Mouse (Mus musculus) embryonic fibroblast, embryonic 13.5 days (primary cell): ENCODE data around the gene Pla2g4e. TPM values are rescaled to one million over a fixed set of nuclear protein-coding genes. Genes with fewer than 3 reads are reported as not detected.

Experiments used
- H3K27ac ChIP-seq: 2 replicates; pipeline ENCODE4 v1.5.1; 2012; ENCODE audit warnings: low read length, control low read depth, inconsistent platforms; ENCODE audit not compliant: insufficient read depth
- H3K4me1 ChIP-seq: 2 replicates; pipeline ENCODE4 v1.6.1; 2011; ENCODE audit warnings: low read length; ENCODE audit not compliant: control insufficient read depth, insufficient read depth
- H3K4me3 ChIP-seq: 2 replicates; pipeline ENCODE4 v1.5.1; 2011; ENCODE audit warnings: mild to moderate bottlenecking, control low read depth, low read length; ENCODE audit not compliant: insufficient read depth
- CTCF ChIP-seq: IDR thresholded peaks from 2 replicates; pipeline ENCODE4 v1.5.1; 2011; ENCODE audit warnings: mild to moderate bottlenecking, control low read depth, low read length, moderate library complexity, borderline replicate concordance; ENCODE audit not compliant: insufficient read depth
- POLR2A ChIP-seq: IDR thresholded peaks from 2 replicates; pipeline ENCODE4 v1.6.1; 2011; ENCODE audit warnings: low read depth, mild to moderate bottlenecking, control low read depth, low read length, moderate library complexity
- polyA plus RNA-seq: library from polyadenylated mRNA; stranded (reverse); fragments of >200 nt; gene quantifications from 2 replicates; pipeline ENCODE4 v1.2.4, GENCODE M21; 2011; ENCODE audit warnings: low read depth; ENCODE audit not compliant: missing spikeins, insufficient read length

The Pla2g4e gene
- polyA plus RNA-seq, 1 experiment, result not detected

DNA sequence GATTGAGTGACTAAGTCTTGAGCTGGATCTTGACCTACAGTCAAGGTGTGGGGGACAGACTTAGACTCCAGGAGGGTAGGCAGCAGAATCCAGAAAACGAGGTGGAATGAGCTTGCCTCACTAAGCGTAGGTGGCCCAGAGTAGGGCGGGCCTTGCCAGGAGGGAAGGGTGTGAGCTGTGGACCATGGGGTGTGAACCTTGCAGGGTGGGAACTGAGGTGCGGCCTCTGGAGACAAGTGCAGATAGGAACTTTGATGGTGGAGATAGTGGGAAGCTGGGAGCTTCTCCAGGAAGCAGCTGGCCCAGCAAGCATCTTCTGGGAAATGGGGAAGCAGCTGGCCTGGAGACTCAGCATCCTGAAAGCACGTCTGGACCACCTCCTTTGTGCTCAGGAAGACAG lies 7.4 kb downstream of the Pla2g4e start:
- Histone ChIP-seq H3K27ac (no peak overlapping the region), H3K4me1 (no peaks in the 10 kb centered on the region), H3K4me3 (no peak overlapping the region)
- TF ChIP-seq POLR2A, result no peak
- TF ChIP-seq CTCF, result no peak

DNA sequence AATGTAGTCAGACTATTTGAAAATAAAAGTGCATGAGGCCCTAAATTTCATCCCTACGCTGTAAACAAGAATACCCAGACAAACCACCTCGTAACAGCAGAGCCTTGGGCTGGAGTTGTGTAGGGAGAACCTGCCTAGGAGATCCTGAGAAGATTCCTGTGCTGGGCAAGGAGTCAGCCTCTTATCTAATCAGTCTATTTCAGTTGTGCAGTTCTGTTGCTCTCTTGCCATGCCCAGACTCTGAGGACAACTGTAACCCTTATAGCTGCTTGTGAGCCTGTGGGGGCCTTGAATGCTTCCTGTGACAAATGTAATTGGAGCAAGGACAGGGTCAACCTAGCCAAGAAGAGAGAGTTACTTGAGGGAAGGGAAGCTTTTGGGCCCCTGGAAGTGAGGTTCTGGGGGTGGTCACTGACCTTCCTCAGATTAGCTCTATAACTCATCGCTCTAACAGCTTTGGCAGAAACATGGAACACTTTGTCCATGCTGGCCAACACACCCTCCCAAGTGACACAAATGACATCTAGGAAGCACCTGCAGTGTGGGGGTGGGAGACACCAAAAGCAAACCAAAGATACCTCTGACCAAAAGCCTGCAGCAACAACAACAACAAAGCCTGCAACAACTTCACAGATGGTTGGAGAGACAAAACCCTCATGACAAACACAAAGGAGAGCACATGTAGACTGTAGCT lies 9.0 kb downstream of the Pla2g4e start:
- no peak overlapping the region for H3K27ac ChIP-seq
- no peaks in the 10 kb centered on the region for H3K4me1 ChIP-seq
- H3K4me3 ChIP-seq, result no peak overlapping the region
- TF ChIP-seq CTCF (no peak), POLR2A (no peak)

DNA sequence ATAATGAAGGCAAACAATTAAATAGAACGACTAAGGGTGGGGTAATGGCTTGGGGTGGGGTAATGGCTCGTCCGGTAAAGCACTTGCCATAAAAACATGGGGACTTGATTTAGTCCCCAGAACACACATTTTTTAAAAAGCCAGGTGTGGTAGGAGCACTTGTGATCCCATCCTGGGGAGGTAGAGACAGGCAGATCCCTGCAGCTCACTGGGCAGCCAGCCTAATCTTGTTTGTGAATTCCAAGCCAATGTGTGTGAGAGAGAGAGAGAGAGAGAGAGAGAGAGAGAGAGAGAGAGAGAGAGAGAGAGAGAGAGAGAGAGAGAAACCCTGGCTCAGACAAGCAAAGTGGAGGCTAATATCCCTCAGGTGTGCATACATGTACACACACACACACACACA lies 9.8 kb downstream of the Pla2g4e start:
- Histone ChIP-seq H3K4me3 (no peak overlapping the region), H3K27ac (no peak overlapping the region), H3K4me1 (no peaks in the 10 kb centered on the region)
- TF ChIP-seq POLR2A (no peak), CTCF (no peak)

DNA sequence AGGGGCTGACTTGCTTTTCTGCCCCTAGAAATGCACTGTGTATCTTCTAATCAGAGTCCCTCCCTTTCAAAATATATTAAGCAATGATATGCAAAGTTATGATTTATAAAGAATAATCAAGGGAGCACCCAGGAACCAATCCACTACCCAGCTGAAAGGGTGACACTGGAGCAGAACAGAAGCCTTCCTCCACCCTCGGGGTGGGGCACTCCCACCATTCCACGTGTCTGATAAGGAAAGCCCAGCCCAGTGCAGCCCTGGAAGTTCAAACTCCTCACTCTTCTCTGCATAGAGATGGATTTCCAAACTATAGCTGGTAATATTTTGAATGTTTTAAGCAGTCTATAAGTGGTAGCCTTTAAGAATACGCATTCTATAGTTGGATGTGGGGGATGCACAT lies 13.5 kb downstream of the Pla2g4e start:
- TF ChIP-seq CTCF, result no peak
- no peak for TF ChIP-seq POLR2A
- no peak overlapping the region for H3K4me3 ChIP-seq
- H3K4me1 ChIP-seq, result no peaks in the 10 kb centered on the region
- no peak overlapping the region for H3K27ac ChIP-seq

DNA sequence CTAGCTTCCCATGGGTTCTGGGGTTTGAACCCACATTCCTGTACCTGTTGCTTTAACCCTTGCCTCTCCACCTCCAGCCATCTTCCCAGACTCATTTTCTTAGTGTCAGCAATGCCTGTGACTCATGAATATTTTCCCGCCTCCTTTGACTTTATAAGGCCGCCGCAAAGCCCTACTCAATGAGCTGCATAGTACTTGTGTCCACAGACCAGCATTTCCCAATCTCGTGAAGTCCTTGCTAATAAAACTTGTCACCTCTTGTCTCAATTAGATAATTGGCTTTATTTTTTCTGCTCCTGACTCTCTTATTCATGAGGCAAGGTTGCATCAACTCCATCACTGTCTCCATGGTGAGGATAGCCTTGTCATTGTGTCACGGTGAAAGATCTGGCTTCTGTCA lies 30.5 kb downstream of the Pla2g4e start:
- H3K4me1 ChIP-seq, result no peaks in the 10 kb centered on the region
- H3K4me3 ChIP-seq, result no peak overlapping the region
- TF ChIP-seq POLR2A (no peak), CTCF (no peak)
- H3K27ac ChIP-seq, result no peak overlapping the region

DNA sequence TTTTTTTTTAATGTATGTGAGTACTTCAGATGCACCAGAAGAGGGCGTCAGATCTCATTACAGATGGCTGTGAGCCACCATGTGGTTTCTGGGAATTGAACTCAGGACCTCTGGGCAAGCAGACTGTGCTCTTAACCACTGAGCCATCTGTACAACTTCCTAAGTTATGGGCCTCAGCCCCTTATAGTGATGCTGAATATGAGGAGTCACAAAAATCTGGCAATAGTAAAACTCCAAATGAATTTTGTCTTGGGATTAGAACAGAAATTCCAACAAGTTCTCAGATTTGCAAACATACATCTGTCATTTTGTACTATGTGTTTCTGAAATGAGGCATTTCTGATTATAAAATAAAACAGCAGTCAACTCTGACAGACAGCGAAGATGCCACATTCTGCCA lies 33.7 kb downstream of the Pla2g4e start:
- H3K27ac ChIP-seq, result no peak overlapping the region
- no peaks in the 10 kb centered on the region for H3K4me1 ChIP-seq
- no peak for TF ChIP-seq POLR2A
- TF ChIP-seq CTCF, result no peak
- H3K4me3 ChIP-seq, result no peak overlapping the region

DNA sequence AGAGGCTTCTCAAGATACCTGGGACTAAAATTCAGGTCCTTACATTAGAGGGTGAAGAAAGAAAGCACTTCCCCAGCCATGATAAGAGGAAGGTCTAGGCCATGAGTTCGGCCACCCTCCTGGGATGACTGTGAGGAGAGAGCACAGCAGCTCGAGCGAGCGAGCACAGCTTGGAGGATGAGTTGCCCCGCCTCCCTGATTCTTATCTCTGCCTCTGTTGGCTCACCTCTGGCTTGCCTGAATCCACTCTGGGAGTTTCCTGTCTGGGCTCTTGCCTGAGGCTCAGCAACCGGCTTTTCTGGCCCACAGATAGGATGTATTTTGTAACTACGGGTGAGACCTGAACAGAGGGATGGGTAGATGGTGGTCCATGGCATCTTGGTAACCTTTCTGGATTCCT lies 37.2 kb downstream of the Pla2g4e start:
- Histone ChIP-seq H3K4me1 (no peaks in the 10 kb centered on the region), H3K27ac (no peak overlapping the region), H3K4me3 (no peak overlapping the region)
- TF ChIP-seq POLR2A, result no peak
- no peak for TF ChIP-seq CTCF

DNA sequence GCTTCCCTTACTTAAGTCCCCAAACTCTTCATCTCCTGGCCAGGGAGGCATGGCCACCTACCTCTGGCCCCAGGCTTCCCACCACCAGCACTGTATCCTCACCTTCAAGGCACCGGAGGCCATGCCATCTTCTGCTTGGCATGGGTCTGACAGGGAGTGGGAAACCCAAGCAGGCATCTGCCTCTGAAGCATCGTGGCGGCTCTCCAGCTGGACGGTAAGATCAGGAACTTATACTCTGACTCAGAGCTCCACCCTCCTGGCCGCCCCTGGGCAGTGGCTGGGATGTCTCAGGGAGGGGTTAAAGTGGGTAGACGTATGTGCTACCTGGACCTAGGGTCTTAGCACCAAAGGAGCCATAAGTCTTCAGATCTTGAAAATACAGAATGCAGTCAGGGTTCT lies 38.1 kb downstream of the Pla2g4e start:
- Histone ChIP-seq H3K4me3 (no peak overlapping the region), H3K27ac (no peak overlapping the region), H3K4me1 (no peaks in the 10 kb centered on the region)
- TF ChIP-seq POLR2A, result no peak
- TF ChIP-seq CTCF, result no peak

DNA sequence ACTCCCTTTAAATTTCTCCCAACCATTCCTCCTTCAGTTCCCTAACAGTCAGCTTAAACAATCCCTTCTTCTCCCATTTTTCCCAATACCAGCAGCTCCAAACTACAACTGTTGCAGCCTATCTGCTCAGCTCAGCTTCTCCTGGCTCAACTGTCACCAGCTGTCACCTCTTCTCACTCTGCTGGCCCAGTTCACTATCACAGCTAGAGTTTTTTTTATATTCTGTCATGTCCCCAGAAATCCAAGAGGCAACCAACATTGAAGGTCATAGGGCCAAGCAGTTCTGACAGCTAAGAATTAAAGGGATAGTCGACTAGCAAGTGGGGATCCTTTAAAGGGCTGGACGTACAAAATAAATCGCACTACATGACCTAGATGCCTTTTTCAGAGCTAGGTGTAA lies 41.4 kb downstream of the Pla2g4e start:
- H3K4me1 ChIP-seq, result no peaks in the 10 kb centered on the region
- H3K4me3 ChIP-seq, result no peak overlapping the region
- TF ChIP-seq POLR2A (no peak), CTCF (no peak)
- H3K27ac ChIP-seq, result no peak overlapping the region

DNA sequence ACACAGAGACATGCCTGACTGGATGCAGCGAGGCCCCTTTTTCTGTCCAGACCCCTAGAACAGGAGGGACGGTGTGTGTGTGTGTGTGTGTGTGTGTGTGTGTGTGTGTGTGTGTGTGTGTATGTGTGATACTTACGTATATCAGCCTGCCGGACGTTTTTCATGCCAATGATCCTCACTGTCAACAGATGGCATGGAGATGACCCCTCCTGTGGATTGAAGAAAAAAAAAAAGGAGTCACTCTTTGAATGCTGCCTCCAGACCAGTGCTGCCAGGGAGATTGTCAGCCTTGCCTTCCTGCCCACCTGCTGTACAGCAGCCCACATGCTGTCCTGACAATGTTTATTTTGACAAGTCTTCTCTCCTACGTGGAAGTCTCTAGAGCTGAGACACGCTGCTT lies 45.1 kb downstream of the Pla2g4e start:
- TF ChIP-seq CTCF, result no peak
- no peak for TF ChIP-seq POLR2A

More for the DNA sequence above, 45.1 kb downstream of the Pla2g4e start:
- no peak overlapping the region for H3K4me3 ChIP-seq
- no peaks in the 10 kb centered on the region for H3K4me1 ChIP-seq
- no peak overlapping the region for H3K27ac ChIP-seq
